Mouse (Mus musculus) lung, postnatal 0 days (tissue): ENCODE measurements around the gene Vmn2r80. TPM values are rescaled to one million over a fixed set of nuclear protein-coding genes. Genes with fewer than 3 reads are reported as not detected.
"Not testable (repeated sequence)": the region's sequence is repeated elsewhere in the genome, so short reads cannot be mapped to it uniquely, and the experiment has no call there.

Experiments
- ATAC-seq: fragments of 200-750 bp; cut with Nextera tagmentation; 2 replicates; pipeline ENCODE4 v1.8.0; 2017; ENCODE audit warnings: moderate library complexity
- DNase-seq: peaks from one replicate; pipeline ENCODE4 v3.0.0-alpha.2; 2016; ENCODE audit warnings: low spot score
- H3K27ac ChIP-seq: fragments of 300-500 bp; sonication (generic); 2 replicates; pipeline ENCODE4 v1.5.1; 2014; ENCODE audit warnings: antibody characterized with exemption, mild to moderate bottlenecking, low read length, mixed read lengths
- H3K27me3 ChIP-seq: fragments of 300-500 bp; sonication (generic); replicated peaks from 2 replicates; pipeline ENCODE4 v1.6.1; 2014; ENCODE audit warnings: low read length, mixed read lengths; ENCODE audit not compliant: insufficient read depth
- H3K36me3 ChIP-seq: fragments of 300-500 bp; sonication (generic); 2 replicates; pipeline ENCODE4 v1.6.1; 2014; ENCODE audit warnings: low read length, mixed read lengths; ENCODE audit not compliant: insufficient read depth
- H3K4me1 ChIP-seq: fragments of 300-500 bp; sonication (generic); 2 replicates; pipeline ENCODE4 v1.6.1; 2014; ENCODE audit warnings: antibody characterized with exemption, low read depth, low read length, mixed read lengths; ENCODE audit not compliant: insufficient read depth
- H3K4me2 ChIP-seq: fragments of 300-500 bp; sonication (generic); replicated peaks from 2 replicates; pipeline ENCODE4 v1.6.1; 2014; ENCODE audit warnings: low read depth, mild to moderate bottlenecking, low read length, moderate library complexity, mixed read lengths
- H3K4me3 ChIP-seq: fragments of 300-500 bp; sonication (generic); 2 replicates; pipeline ENCODE4 v1.5.1; 2014; ENCODE audit warnings: low read depth, low read length
- H3K9ac ChIP-seq: fragments of 300-500 bp; sonication (generic); replicated peaks from 2 replicates; pipeline ENCODE4 v1.6.1; 2014; ENCODE audit warnings: low read depth, mild to moderate bottlenecking
- H3K9me3 ChIP-seq: fragments of 300-500 bp; sonication (generic); 2 replicates; pipeline ENCODE4 v1.6.1; 2016; ENCODE audit warnings: low read length, mixed read lengths
- CTCF ChIP-seq: IDR thresholded peaks from 2 replicates; pipeline ENCODE4 v1.5.1; 2016; ENCODE audit warnings: antibody characterized with exemption, mild to moderate bottlenecking
- EP300 ChIP-seq: IDR thresholded peaks from 2 replicates; pipeline ENCODE4 v1.6.1; 2016; ENCODE audit warnings: antibody characterized with exemption, mild to moderate bottlenecking, control low read depth
- WGBS: fragments of 180-500 bp; shearing (Covaris S2); extraction: QIAGEN DNeasy Blood & Tissue Kit; methylation state at CpG from one replicate; pipeline ENCODE4 v1.1.7; 2014; 5-methylcytosine and 5-hydroxymethylcytosine counted together
- polyA plus RNA-seq: library from polyadenylated mRNA; unstranded; fragments of >200 nt; fragmentation: Nextera tagmentation; extraction: Ambion mirVana; gene quantifications from 2 replicates; pipeline ENCODE4 v1.2.1, GENCODE M21; 2015

The Vmn2r80 gene
- not detected in 2 replicates for polyA plus RNA-seq

GRCm38 (mm10) chr10:79148469-79148868 lies at the start of gene Vmn2r80:
TSS of gene Vmn2r80 (plus strand) at chr10:79148769.
- DNase-seq, H3K4me1 ChIP-seq, H3K4me2 ChIP-seq, H3K27me3 ChIP-seq, H3K9ac ChIP-seq, H3K9me3 ChIP-seq, ATAC-seq, H3K36me3 ChIP-seq, H3K27ac ChIP-seq, H3K4me3 ChIP-seq: not testable (repeated sequence)
- 48% methylated on average over 4 of the region's 4 CpGs for WGBS

DNA sequence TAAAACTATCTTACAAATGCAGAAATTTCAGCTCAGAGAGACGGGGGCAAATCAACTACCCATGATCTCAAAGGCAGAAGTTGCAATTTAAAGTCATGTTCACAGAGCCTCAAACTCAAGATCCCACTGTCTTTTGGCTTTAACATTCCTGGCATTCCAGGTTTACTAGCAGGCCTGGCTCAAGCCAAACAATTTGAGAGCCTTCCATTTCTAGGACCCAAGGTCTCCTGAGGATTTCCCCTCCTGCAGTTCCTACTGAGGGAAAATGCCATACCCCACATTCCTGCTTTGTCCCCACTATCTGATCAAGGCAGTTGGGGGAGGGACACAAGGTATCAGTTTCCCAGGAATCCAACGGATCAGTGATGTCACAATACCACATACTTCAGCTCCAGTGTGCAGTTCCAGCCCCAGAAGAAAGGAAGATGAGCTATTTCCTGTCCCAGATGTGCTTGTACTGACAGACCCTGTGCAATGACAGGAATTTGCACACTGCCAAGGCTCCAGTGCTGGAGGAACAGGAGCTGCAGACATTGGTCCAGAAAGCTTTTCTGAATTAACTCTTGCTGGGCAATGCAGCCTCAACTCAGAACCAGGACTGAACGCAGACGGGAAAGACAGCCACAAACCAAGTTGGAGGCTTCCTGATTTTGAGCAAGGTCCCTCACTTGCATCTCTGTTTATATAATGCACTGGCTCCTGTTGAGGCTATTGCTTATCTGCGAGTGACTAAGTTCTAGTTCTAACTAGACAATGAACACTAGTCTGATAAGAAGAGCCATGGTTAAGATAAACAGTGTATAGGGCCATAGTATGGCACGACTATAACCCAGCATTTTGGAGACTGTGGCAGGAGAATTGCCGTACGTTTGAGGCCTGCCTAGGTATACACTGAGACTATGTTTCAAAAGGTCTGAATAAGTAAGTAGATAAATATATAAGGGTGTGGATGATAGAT lies 42.0 kb upstream of the Vmn2r80 start:
- TF ChIP-seq CTCF = no peak
- no peak for TF ChIP-seq EP300
- Histone ChIP-seq H3K9ac (no peak overlapping the region), H3K4me2 (no peak overlapping the region), H3K9me3 (no peaks in the 10 kb centered on the region), H3K4me3 (no peak overlapping the region), H3K4me1 (no peaks in the 10 kb centered on the region), H3K36me3 (no peaks in the 10 kb centered on the region), H3K27ac (no peak overlapping the region), H3K27me3 (no peaks in the 10 kb centered on the region)
- DNase-seq (peak; percentile 45), ATAC-seq (peak; percentile 72)
- WGBS = 31% methylated on average over 8 of the region's 8 CpGs

DNA sequence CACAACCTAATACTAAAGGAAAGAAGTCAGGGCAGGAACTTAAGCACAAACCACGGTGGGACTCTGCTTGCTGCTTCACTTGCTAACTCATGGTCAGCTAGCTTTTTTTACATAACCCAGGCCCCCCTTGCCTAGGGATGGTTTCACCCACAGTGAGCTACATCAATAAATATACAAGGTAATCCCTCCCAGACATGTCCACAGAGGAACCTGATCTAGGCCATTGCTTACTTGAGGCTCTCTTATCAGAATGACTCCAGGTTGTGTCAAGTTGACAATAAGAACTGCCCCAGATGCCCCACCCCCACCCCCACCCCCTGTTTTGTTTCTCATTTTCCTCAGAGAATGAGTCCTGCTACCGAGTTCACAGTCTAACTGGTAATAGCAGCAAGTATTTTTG lies 41.0 kb upstream of the Vmn2r80 start:
- TF ChIP-seq CTCF = no peak
- no peak for TF ChIP-seq EP300
- no peak overlapping the region for H3K9ac ChIP-seq
- H3K4me1 ChIP-seq = no peaks in the 10 kb centered on the region
- DNase-seq (no peak), ATAC-seq (no peak)
- no peaks in the 10 kb centered on the region for H3K27me3 ChIP-seq
- H3K27ac ChIP-seq = no peak overlapping the region
- no peak overlapping the region for H3K4me2 ChIP-seq
- no peaks in the 10 kb centered on the region for H3K36me3 ChIP-seq
- no peaks in the 10 kb centered on the region for H3K9me3 ChIP-seq
- 50% methylated on average over 2 of the region's 2 CpGs for WGBS
- no peak overlapping the region for H3K4me3 ChIP-seq

- H3K4me2 ChIP-seq = no peak overlapping the region
- WGBS = 82% methylated on average over 1 of the region's 1 CpGs
Observed at GRCm38 (mm10) chr10:79109156-79109555, 39.4 kb upstream of the Vmn2r80 start.

GRCm38 (mm10) chr10:79110482-79110881 lies 38.1 kb upstream of the Vmn2r80 start:
- ATAC-seq = no peak
- 93% methylated on average over 5 of the region's 5 CpGs for WGBS
- H3K27ac ChIP-seq = no peak overlapping the region

More at GRCm38 (mm10) chr10:79109156-79109555, 39.4 kb upstream of the Vmn2r80 start:
- Histone ChIP-seq H3K9me3 (no peaks in the 10 kb centered on the region), H3K36me3 (no peaks in the 10 kb centered on the region), H3K9ac (no peak overlapping the region), H3K4me1 (no peaks in the 10 kb centered on the region), H3K4me3 (no peak overlapping the region), H3K27me3 (no peaks in the 10 kb centered on the region), H3K27ac (no peak overlapping the region)
- DNase-seq (no peak), ATAC-seq (no peak)
- TF ChIP-seq EP300 = no peak
- no peak for TF ChIP-seq CTCF

DNA sequence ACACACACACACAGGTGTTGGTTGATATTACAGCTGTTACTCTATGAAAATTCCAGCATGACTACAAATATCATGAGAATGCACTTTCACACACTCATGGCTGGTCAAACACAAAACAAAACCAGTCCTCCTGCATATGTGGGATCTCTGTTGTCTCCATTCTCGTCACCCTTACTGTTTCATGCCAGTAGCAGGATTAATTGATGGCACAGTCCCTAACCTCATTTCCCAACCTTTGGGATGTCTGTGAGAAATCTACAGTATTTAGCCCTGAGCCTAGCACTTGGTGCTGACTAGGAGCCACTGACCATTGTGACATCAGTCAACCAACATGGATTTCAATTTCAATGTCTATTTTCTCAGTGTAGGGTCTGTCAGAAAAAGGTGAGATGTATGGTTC lies 33.5 kb upstream of the Vmn2r80 start:
- H3K27ac ChIP-seq = no peak overlapping the region
- no peak overlapping the region for H3K4me3 ChIP-seq
- H3K27me3 ChIP-seq = no peaks in the 10 kb centered on the region
- TF ChIP-seq CTCF (no peak), EP300 (no peak)
- no peak overlapping the region for H3K9ac ChIP-seq
- no peak overlapping the region for H3K4me2 ChIP-seq
- H3K9me3 ChIP-seq = no peaks in the 10 kb centered on the region
- WGBS = 69% methylated on average over 1 of the region's 1 CpGs
- no peaks in the 10 kb centered on the region for H3K4me1 ChIP-seq
- DNase-seq (no peak), ATAC-seq (no peak)
- no peaks in the 10 kb centered on the region for H3K36me3 ChIP-seq

More at GRCm38 (mm10) chr10:79110482-79110881, 38.1 kb upstream of the Vmn2r80 start:
- no peak for TF ChIP-seq CTCF
- TF ChIP-seq EP300 = no peak
- Histone ChIP-seq H3K4me3 (no peak overlapping the region), H3K36me3 (no peaks in the 10 kb centered on the region), H3K9me3 (no peaks in the 10 kb centered on the region), H3K27me3 (no peaks in the 10 kb centered on the region), H3K9ac (no peak overlapping the region), H3K4me2 (no peak overlapping the region), H3K4me1 (no peaks in the 10 kb centered on the region)
- no peak for DNase-seq
